Mouse (Mus musculus) hindbrain, embryonic 15.5 days (tissue): ENCODE measurements at regions not wholly inside any gene's neighbourhood (a gene's known extent, or its start where the extent isn't known, plus 50 kb on each side); places are given as distances from the start of the nearest gene placed in this dataset. TPM values are rescaled to one million over a fixed set of nuclear protein-coding genes. Genes with fewer than 3 reads are reported as not detected.

Experiments
- ATAC-seq: fragments of 200-750 bp; cut with Nextera tagmentation; 2 replicates; pipeline ENCODE4 v1.8.0; 2017; ENCODE audit warnings: low read depth, moderate number of reproducible peaks, moderate TSS enrichment; ENCODE audit not compliant: low FRiP score
- H3K27ac ChIP-seq: fragments of 300-500 bp; sonication (generic); replicated peaks from 2 replicates; pipeline ENCODE4 v1.5.1; 2015; ENCODE audit warnings: mild to moderate bottlenecking, inconsistent platforms
- H3K27me3 ChIP-seq: fragments of 300-500 bp; sonication (generic); 2 replicates; pipeline ENCODE4 v1.6.1; 2015; ENCODE audit warnings: control low read depth, inconsistent platforms
- H3K36me3 ChIP-seq: fragments of 300-500 bp; sonication (generic); 2 replicates; pipeline ENCODE4 v1.6.1; 2015; ENCODE audit warnings: control low read depth, inconsistent platforms
- H3K4me1 ChIP-seq: fragments of 300-500 bp; sonication (generic); replicated peaks from 2 replicates; pipeline ENCODE4 v1.6.1; 2015; ENCODE audit warnings: control low read depth, inconsistent platforms
- H3K4me2 ChIP-seq: fragments of 300-500 bp; sonication (generic); 2 replicates; pipeline ENCODE4 v1.6.1; 2015; ENCODE audit warnings: moderate library complexity, mild to moderate bottlenecking, inconsistent platforms
- H3K4me3 ChIP-seq: fragments of 300-500 bp; sonication (generic); 2 replicates; pipeline ENCODE4 v1.5.1; 2015; ENCODE audit warnings: mild to moderate bottlenecking, inconsistent platforms
- H3K9ac ChIP-seq: fragments of 300-500 bp; sonication (generic); 2 replicates; pipeline ENCODE4 v1.6.1; 2015; ENCODE audit warnings: inconsistent platforms
- H3K9me3 ChIP-seq: fragments of 300-500 bp; sonication (generic); 2 replicates; pipeline ENCODE4 v1.6.1; 2016; ENCODE audit warnings: control low read depth, inconsistent platforms
- WGBS: fragments of 180-500 bp; shearing (Covaris S2); methylation state at CpG from one replicate; pipeline ENCODE4 v1.1.7; 2015; 5-methylcytosine and 5-hydroxymethylcytosine counted together
- microRNA-seq: library from miRNA; unstranded; fragments of <30 nt; microRNA quantifications from one replicate; pipeline ENCODE4, GENCODE M21; 2016

GRCm38 (mm10) chr10:46403883-46404282 lies 826.3 kb downstream of the Hace1 start:
- Histone ChIP-seq H3K4me3 (no peak overlapping the region), H3K4me2 (no peak overlapping the region), H3K27me3 (no peaks in the 10 kb centered on the region), H3K9ac (no peak overlapping the region), H3K9me3 (no peaks in the 10 kb centered on the region), H3K36me3 (no peaks in the 10 kb centered on the region), H3K27ac (no peak overlapping the region), H3K4me1 (no peaks in the 10 kb centered on the region)
- ATAC-seq: no peak
- WGBS: 75% methylated on average over 2 of the region's 2 CpGs

Small RNA genes in the stretch of these regions (microRNA-seq; reads per million reads assigned to microRNA genes)
- gene Gm27410: not detected
